Mouse (Mus musculus) heart, adult 11 months (tissue): Measurements from ENCODE around the gene Srek1ip1.

Experiments
- DNase-seq: peaks from one replicate; pipeline ENCODE4 v3.0.0; 2022

Srek1ip1 gene

DNA sequence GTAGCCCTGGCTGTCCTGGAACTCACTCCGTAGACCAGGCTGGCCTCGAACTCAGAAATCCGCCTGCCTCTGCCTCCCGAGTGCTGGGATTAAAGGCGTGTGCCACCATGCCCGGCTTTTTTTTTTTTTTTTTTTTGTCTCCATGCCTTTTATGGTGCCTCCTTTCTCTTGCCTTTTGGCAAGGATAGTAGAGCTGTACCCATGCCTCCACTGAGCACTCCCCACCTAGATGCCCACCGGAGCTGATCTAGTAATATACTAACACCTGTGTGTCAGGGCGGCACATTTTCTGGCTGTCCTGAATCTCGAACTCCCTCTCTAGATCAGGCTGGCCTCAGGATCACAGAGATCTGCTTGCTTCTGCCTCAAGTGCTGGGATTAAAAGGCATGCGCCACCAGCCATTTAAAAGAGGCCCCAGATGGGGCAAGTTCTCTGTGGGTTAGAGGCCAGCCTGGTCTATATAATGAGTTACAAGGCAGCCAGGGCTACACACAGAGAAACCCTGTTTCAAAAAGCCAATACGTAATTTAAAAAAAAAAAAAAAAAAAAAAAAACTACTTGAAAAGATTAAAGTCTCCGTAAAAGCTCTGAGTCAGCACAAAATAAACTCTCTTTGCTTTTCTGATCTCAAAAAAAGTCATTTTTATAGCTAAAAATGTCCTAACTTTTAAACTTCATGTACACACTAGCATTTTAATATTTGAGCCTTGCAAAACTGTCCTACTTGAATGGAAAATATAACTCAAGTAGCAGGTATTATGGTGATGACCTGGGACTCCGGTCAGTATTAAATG is 51.2 kb downstream of the Srek1ip1 start:
- DNase-seq = peak; percentile 65

- peak; percentile 52 for DNase-seq
Observed at GRCm38 (mm10) chr13:104853645-104854044, 61.4 kb downstream of the Srek1ip1 start.

DNA sequence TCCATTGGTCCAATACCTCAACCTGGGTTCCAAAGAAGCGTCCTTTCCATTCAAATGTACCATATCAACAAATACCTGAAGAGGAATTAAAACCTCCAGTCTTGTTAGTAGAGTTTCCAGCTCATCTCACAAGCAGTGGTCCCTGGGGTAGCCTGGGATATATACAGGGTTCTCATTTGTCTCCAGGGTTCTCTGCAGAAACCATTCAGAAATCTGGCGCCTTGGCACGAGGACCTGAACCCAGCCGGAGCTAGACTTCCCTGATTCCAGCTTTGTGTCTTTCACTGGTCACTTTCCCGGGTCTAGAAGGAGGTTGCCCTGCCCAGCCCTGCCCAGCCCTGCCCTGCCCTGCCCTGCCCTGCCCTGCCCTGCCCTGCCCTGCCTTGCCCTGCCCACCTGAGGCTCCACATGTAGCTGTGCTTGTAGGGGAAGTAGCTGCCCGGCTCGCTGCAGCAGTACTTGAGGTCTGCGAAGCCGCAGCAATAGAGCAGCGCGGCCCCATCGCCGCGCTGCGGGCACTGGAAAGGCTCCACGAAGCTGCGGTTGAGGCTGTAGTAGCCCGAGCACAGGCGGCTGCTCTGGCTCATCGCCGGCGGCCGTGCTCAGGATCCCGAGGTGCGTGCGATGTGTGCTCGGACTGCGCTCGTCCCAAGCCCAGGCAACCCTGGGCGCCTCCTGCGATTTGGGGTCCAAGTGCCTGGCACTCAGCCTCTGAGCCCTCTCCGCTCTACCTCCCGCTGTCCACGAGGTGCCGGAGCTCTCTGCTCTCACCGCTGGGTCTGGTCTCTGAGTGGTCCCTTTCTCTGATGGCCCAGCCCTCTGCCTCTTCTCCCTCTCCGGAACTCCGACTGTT is 71.1 kb downstream of the Srek1ip1 start, which contains the start of gene Shisal2b:
Shisal2b (minus strand) TSS at position 767 of the 853 bp plus-strand sequence.
- DNase-seq = peak; percentile 82

- peak; percentile 12 for DNase-seq
Observed at GRCm38 (mm10) chr13:104866726-104867125, 74.4 kb downstream of the Srek1ip1 start.

DNA sequence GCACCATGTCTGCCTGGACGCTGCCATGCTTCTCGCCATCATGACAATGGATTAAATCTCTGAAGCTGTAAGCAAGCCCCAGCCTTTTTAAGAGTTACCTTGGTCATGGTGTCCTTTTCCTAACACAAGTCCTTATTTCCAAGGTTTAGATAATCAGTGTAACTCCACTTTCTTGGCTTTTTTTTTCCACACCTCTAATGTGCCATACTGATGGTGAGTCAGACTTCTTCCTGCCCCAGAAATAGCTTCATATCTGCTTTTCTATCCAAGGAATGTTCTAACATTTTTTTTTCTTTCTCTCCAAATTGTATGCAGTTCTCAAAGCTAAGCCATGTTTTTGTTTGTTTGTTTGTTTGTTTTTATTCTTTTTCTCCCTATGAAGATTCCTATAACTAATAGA is 77.6 kb downstream of the Srek1ip1 start:
- no peak for DNase-seq

GRCm38 (mm10) chr13:104878508-104878907 is 86.2 kb downstream of the Srek1ip1 start:
- DNase-seq = peak; percentile 58

- DNase-seq = peak; percentile 59
Observed at GRCm38 (mm10) chr13:104883566-104884249, 91.4 kb downstream of the Srek1ip1 start.

DNA sequence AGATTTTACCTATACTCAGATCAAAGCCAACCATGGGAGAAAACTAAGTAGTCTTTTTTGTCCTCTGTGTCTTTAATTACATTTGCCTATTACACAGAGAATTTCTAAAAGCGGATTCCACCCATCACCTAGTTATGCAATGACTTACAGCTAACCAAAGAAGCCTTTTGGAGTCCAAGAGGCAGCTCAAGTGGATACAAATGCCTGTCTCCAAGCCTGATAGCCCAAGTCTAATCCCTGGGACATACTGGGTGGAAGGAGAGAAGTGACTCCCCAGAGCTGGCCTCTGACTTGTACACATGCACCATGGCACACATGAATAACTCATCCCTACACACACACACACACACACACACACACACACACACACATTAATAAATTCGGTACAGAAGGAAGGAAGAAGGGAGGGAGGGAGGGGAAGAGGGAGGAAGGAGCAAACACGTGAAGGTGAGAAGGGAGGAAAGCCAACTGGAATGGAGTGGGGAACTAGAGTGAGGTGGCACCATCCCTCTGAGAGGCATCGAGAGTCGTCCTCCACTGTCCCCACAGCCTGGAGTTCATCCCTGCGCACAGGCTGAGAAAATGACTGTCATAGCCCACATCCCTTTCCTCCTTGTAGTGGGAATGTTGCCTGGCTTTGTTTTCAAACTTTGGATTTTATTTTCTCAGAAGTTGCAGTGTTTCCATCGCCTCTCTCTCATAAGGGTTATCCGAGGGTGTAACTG is 94.2 kb downstream of the Srek1ip1 start:
- peak; percentile 61 for DNase-seq
